Mouse (Mus musculus) mouse embryonic stem cell (cell line): ENCODE results near the gene Hax1.

Source experiments
- in situ Hi-C, 2 experiments: fragments of 300-500 bp; cut with MboI; formaldehyde crosslinking; loops; 1 replicate in 1 of 2; 3 replicates in 1 of 2; pipeline ENCODE4 v1.14.3; 2019 to 2020; ENCODE audit warnings: low sequenced_read_pairs in 2 of 2, low pct_unique_long_range_greater_than_20kb in 1 of 2, mixed read lengths in 1 of 2; ENCODE audit not compliant: unreplicated experiment in 1 of 2

Hax1 gene

GRCm38 (mm10) chr3:89998612-89999054 lies at the start of gene Hax1:
TSS of gene Hax1 (minus strand) at chr3:89998780.
- in situ Hi-C loops: no loop called here

GRCm38 (mm10) chr3:90036263-90036662 lies 37.7 kb upstream of the Hax1 start:
- in situ Hi-C loops: loop anchor here (25.0 kb wide), 3 partner anchors 451 to 1724 kb away; partner anchors contain the start of genes Ilf2 (in 2 of the 2), Snapin (in 2 of the 2) and Rit1 (in 1 of the 2)

DNA sequence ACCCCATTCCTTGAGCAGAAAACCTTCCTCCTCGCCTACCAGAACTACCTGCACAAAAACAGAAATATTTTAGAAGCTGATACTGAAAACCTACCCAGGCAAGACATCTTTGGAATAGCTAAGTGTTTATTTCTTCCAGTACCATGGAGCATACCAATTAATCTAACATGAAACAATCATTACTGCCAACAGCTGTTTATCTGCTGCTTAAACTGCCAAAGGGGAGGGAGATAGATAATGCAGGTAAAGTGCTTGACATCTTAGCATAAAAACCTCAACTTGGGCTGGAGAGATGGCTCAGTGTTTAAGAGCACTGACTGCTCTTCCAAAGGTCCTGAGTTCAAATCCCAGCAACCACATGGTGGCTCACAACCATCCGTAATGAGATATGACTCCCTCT lies 36.1 kb upstream of the Hax1 start:
- in situ Hi-C loops: loop anchor here (25.0 kb wide), 3 partner anchors 453 to 1722 kb away; partner anchors contain the start of genes Ilf2 (in 2 of the 2), Snapin (in 2 of the 2) and Rit1 (in 1 of the 2)

DNA sequence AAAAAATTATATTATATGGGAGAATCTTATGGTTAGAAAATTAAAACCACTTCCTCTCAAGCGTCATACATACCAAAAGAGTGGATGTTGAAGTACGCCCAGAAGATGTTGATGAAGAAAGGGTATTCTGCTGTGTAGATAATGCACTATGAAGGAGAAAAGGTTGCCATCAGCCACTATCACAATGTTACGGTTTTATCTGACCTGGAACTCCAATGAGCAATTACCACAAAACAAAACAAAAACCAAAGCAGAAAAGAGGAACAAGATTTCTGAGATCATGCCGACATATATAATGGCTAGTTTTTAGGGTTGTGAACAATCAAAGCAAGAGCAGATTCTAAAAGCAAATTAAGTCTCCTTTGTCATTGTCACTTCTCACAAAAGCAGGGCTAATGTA lies 18.0 kb upstream of the Hax1 start:
- in situ Hi-C loops: no loop called here

DNA sequence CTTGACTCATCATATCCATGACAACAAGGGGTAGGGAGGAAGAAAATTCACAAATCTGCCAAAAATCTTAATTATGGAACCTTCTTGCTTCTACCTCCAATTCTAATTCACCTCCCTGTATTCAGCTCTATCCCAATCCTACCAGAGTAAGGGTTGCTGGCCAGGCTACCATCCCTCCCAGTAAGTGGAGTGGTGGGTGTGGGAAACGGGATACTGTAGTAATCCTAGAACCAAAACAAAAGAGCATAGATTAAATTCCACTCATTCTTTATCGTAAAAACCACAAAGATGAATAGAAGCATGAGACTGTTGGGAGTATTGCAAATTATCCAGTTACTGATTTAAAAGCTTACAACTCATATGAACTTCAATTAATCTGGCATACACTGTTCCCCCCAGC lies 11.7 kb upstream of the Hax1 start:
- in situ Hi-C loops: no loop called here

DNA sequence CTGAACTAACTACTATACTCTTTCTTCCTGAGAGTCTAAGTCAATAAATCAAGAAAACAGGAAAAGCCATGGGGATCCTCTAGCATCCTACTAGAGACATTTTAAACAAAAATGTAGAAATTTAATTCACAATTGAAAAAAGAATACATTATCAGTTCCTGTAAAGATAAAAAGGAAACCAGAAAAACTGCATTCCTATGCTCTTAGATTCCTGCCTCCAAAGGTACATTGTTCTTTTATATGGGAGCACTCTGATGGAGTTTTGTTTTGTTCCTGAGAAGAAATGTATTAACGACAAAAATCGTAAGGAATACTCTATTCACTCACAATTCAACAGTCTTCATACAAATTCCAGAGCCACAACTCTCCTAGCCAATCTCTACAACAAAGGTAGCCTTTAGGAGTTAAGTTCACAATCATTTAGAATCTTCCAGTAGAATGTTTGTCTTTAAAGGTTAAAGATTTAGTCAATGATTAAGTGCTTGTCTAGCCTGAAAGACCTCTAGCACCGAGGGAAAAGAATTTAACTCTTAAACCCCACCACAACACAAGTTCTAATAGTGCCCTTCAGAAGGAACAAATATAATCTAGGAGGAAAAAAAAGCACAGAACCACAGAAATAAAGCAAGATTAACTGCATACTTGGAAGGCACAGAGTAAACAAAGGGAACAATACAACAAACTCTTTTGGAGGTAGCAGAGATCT lies 5.7 kb upstream of the Hax1 start:
- in situ Hi-C loops: no loop called here

DNA sequence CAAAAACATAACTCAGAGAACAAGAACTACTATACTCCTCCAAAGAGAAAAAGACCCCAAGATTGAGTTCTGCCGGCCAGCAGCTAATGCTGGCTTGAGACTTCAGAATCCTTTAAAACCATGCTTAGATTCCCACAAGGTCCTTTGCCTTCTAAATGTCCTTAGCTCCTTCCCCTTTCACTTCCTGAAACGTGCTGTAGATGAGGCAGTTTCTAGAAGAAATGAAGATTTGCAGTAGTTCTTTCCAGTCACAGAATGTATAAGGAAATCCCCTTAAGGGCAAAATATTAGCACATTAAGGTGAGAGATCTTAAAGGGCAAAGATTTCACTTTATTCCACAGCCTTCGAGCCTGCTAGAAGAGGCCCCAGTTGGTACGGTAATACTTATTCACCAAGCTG lies 1.2 kb upstream of the Hax1 start:
- in situ Hi-C loops: no loop called here

DNA sequence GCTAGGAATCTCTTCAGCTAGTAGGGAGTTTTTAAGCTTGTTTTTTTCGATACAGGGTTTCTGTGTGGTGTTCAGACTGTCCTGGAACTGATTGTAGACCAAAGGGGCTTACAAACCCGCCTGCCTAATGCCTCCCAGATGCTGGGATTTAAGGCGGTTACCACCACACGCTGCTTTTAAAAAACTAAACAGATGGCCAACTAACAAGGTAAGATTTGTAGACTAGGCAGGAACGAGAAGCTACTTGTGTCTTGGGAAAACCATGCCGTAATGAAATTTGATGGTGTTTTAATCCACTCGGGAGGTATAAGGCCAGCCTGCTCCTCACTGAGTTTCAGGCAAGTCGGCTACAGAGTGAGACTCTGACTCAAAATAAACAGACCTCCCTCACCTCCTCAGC lies 510 bp upstream of the Hax1 start:
- in situ Hi-C loops: no loop called here

DNA sequence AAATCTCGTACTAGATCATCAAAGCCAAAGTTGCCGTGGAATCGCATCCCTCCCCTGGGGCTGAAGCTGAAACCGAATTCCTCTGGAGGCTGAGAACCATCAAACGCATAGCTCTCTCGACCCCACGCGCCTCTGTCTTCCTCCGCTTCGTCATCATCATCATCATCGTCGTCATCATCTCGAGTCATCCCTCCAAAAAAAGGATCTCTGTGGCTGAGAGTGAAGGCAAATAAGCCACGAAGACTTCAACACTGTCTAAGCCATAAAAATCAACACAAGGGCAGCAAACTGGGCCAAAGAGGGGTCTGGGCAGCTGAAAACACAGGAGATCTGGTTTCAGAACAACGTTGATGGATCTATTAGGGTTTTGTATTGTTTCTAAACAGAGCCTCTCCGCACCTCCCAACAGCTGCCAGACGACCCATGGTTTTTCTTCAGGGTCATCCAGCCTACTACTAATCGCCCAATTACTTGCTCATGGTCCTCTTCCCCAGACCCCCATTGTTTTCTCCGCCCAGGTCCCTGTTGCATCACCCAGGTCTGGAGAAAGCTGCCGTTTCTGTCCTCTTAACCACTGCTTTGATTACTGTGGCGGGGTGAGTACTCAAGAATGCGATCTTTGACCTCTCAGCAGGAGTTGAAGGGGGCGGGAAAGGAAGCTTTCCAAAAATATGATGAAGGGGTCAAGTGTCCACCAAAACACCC lies 637 bp downstream of the Hax1 start:
- in situ Hi-C loops: no loop called here

DNA sequence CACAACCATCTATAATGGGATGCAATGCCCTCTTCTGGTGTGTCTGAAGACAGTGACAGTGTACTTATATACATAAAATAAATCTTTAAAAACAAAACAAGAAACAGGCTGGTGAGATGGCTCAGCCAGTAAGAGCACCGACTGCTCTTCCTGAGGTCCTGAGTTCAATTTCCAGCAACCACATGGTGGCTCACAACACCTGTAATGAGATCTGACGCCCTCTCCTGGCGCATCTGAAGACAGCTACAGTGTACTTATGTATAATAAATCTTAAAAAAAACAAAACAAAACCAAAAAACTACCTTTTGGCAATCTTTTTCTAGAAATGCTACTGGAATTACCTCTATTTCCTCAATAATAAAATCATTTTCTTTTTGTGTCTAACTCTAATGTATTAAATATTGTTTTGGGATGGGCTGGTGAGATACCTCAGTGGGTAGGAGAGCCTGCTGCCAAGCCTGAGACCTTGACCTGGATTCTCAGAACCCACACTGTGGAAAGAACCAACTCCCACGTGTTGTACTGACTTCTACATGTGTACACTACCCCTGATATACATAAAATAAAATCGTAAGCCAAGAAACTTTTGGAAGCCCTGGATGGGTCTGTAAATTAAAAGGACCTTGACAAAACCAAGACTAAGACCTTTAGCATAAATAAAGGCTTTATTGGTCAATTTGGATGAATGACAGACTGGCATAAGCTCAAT lies 3.6 kb downstream of the Hax1 start:
- in situ Hi-C loops: no loop called here

DNA sequence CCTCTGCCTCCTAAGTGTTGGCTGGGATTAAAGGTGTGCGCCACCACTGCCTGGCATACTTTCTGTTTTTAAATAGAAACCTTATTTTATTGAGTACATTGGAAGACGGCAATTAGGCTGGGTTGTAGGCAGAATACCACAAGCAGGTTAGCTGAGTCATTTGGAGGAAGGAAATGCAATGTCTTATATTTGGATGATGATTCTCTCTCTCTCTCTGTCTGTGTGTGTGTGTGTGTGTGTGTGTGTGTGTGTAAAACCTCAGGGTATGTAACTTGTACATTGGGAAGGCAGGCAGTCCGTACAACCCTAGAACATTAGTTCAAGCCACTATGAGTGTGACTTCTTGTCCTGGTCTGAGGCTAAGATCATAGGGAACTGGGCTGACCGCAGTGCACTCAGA lies 10.8 kb downstream of the Hax1 start:
- in situ Hi-C loops: no loop called here

DNA sequence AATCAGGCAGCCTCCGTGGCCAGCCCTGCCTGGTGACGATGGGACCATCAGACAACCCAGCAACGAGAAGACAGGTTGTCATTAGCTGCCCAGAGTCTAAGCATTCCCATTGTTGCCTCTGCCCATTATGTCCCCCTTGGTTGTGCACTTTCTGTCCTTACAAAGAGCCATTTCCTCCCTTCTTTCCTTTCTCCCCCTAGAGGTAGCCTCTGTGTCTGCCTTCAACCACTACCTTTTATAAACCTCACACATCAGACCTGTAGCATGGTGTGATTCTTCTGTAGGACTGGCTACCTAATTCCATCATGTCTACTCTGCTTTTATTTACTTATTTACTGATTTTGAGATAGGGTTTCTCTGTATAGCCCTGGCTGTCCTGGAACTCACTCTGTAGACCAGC lies 11.4 kb downstream of the Hax1 start:
- in situ Hi-C loops: no loop called here

GRCm38 (mm10) chr3:89982426-89982825 lies 16.2 kb downstream of the Hax1 start:
- in situ Hi-C loops: no loop called here

GRCm38 (mm10) chr3:89976859-89977258 lies 21.7 kb downstream of the Hax1 start:
- in situ Hi-C loops: no loop called here

DNA sequence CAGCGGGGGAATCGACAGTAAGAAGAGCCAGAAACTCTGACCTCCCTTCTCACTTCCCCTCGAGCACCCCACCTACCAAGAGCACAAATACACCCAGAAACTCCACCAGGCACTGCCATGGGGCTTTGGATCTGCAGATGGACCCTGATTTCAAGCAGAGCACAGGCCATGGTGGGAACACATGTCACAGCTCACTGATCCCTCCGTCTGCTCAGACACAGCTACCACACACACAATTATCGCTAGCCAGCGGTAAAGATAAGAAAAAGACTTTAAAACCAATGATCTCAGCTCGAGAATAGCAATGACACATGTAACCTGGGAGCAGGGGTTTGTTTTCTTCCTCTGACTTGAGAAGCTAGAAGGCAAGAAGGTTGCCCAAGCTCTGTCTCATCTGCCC lies 30.1 kb downstream of the Hax1 start:
- in situ Hi-C loops: no loop called here

DNA sequence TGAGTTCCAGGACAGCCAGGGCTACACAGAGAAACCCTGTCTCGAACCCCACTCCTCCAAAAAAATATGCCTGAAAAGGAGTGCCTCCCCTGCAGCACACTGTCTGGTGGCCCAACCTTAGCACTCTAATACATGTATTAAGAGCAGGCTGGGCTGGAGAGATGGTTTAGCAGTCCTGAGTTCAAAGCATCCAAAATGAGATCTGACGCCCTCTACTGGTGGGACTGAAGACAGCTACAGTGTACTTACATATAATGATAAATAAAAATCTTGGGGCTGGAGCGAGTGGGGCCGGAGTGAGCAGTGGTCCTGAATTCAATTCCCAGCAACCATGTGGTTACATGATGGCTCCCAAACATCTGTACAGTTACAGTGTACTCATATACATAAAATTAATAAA lies 31.6 kb downstream of the Hax1 start:
- in situ Hi-C loops: no loop called here

GRCm38 (mm10) chr3:89965972-89966371 lies 32.6 kb downstream of the Hax1 start:
- in situ Hi-C loops: no loop called here

GRCm38 (mm10) chr3:89965557-89965956 lies 33.0 kb downstream of the Hax1 start:
- in situ Hi-C loops: no loop called here
